Mouse (Mus musculus) skeletal muscle tissue, adult 2 months (tissue): ENCODE measurements around the gene Srsf12.
A peak's percentile ranks its signal among the peaks of the same experiment; 100 is the strongest.

Experiments
- DNase-seq: peaks from one replicate; pipeline ENCODE4 v3.0.0-alpha.2; 2012; ENCODE audit warnings: low read depth, low spot score

The Srsf12 gene

DNA sequence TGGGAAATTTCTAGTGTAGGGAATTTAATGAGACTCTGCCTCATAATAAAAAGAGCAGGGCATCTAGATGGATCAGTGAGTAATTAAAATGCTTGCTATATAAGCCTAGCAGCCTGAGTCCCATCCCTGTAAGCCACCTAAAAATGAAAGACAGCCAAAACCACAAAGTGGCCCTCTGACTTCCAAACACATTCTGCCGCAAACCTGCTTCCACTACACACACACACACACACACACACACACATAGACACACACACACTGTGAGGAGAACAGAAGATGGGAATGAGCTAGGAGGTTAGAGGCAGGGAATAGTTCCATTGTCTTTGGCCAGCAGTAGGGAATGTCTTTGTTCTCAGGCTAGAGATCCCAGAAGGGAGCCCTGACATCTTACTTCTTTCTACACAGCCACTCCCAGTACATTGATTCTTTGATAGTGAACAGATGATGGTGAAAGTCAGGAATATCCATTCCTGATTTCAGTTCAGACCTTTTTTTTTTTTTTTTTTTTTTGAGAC is 41.0 kb downstream of the Srsf12 start:
- no peak for DNase-seq

DNA sequence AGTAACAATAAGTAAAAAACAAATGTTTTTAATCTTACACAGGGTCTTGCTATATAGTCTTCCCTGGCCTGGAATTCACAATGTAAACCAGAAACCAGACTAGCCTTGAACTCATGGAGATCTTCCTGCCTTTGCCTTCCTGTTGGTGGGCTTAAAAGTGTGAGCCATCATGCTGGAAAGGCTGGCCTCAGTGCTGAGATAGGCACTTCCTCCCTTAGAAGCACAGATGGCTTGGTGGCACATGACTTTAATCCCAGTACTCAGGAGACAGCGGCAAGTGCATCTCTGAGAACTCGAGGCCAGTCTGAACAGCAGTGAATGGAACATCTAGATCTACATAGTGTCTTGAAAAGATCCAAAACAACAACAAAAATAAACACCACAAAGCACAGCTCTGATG is 42.1 kb downstream of the Srsf12 start:
- no peak for DNase-seq

DNA sequence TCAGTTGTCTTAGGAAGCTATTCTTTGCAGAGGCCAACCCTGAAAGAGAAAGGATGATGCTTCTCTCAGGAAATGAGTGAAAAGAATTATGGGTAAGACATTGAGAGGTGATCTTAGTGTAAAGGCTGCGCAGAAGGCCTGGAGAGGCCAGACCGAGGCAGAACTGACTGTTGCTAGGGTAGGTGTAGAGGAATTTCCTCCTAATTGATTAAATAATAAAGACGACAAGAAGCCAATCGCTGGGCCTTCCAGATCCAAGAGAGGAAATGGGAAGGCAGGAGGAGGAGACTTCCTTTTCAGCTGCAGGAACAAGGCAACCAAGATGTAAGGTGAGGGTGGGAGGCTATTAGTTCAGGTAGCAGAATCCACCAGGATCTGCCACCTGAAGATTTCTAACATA is 45.9 kb downstream of the Srsf12 start:
- no peak for DNase-seq

DNA sequence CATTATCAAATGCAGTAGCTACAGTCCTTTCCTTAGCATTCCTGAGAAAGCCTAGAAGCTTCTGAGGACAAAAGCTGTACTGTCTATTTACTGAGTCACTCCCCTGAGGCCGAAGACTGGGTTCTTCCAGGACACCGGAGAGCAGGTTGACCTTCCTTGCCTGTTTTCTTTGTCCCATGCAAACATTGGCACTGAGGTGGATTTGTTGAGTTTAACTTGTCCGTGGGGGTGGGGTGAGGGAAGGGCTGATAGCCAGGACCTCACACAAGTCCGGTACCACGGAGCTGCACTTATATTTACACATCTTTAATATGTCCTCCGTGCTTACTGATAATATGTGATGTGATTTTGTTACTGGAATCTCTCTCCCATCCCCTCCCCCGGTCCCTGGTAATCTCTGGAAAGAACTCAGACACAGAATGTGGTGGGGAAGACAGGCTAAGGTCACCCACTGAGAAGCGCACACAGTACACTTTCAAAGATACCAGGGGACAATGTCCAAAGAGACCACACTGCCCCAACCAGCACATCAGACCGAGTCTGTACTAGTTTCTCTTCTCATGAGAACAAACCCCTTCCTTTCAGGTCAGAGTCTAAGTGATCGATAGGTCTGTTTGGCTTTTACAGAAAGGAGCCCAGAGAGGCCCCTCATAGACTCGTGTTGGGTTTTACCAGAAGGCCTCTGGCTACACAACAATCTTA is 48.6 kb downstream of the Srsf12 start:
- DNase-seq, result no peak

DNA sequence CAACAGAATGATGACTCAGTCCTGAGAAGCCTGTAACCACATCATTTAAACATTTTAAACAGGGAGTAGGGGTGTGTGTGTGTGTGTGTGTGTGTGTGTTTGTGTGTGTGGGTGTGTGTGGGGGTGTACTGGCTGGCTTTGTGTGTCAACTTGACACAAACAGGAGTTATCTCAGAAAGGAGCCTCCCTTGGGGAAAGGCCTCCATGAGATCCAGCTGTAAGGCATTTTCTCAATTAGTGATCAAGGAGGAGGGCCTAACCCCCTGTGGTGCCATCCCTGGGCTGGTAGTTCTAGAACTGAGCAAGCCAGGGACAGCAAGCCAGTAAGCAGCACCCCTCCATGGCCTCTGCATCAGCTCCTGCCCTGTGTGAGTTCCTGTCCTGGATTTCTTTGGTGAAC is 51.5 kb downstream of the Srsf12 start:
- DNase-seq, result no peak

DNA sequence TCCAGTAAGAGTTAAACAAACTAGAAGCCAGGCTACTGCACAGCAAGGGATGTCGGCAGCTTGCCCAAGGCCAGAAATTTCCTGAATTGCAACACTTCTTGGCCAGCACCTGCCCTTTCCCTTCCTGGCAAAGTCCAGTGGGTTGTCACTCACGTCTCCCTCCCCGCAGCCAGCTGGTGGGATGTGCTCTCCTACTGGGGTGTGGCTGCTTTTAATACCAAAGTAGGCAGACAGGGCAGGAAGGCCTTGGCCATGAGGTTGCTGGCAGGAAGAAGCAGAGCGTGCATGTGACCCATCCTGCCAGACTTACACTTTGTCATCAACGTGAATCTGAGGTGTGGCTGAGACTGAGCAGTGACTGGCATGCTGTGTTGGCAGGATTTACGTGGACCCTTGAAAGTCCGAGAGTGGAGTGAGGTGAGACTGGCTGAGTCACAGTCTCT is 52.5 kb downstream of the Srsf12 start:
- DNase-seq, result peak; percentile 88

DNA sequence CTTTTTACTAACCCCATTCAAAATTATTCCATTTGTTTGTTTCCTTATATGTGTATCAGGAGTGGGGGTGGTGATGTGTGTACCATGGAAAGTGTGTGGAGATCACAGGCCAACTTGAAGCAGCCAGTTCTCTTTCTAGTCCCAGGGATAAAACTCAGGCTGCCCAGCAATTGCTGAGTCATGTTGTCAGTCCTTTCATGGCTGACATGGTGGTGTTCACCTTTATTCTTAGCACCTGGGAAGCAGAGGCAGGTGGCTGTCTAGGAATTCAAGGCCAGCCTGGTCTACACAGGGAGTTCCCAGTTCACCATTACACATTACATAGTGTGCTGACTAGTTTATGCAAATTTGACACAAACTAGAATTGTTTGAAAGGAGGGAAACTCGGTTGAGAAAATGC is 54.1 kb downstream of the Srsf12 start:
- DNase-seq, result no peak

DNA sequence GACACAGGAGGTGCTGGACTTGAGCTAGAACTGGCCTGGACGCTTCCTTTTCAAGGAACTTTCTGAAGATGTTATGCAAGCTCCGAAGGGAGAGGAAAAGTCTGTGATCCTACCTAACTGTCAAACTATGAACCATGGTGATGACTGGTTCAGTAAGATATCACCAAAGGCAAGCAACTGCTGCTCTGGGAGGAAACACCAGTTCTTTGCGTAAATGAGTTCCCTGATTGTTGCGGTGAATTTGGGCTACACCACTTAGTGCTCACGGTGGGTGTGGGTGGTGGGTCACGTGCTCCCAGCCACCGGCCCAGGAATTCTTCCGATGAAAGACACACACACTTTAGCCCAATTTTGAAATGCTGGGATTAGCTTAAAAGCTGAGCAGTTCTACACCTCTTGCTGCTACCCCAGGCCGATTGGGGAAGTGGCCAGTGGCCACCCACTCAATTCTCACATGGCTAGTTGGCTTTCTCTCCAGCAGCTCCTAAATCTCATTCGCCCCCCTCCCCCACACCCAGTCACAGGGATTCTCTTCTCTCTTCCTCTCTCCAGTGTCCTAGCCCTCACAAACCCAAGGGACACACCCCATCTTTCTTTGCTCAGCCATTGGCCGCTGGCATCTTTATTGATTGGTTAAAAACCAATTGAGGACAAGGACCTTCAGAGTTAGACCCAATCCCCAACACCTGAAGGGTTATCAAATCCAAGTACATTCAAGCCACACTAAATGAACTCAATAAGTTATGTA is 56.4 kb downstream of the Srsf12 start:
- no peak for DNase-seq

DNA sequence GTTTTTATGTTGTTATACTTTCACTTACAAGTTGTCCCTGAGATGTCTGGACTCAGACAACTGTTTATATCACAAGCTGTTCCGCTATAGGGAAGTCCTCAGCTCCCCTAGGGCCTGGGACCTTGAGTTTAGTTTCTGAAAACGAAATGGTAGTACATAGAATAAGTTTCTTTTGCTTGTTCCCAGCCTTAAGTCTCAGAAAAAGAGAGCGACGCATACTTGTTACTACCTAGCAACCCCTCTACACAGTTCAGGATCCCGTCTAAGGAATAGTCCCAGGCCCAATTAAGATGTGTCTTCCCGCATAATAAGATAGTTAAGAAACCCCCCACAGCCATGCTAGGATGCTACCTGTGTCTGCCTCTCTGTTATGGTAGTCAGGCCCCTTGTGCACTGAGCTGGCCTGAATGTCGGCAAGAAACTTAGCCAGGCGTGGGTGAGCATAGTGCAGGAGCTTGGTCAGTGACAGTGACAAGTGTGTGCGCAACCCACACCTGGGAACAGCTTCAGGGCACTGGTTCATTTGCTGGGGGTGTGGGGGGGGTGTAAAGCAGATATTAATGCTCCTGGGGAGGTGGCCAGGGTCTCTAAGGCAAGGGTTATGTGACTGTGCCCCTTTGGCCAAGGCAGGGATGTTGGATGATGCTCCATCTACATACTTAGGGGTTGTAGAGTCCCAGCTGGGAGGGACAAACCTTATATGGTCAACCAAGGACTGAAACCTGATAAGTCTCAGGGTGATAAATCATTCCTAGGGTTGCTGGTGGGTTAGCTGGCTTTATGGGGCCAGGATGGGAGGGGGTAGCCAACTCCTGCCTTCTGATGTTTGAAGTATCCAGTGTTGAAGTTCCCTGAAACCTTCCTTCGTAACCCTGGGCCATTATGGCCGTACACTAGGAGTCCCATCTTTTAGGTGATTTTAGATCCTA is 61.9 kb downstream of the Srsf12 start:
- no peak for DNase-seq

DNA sequence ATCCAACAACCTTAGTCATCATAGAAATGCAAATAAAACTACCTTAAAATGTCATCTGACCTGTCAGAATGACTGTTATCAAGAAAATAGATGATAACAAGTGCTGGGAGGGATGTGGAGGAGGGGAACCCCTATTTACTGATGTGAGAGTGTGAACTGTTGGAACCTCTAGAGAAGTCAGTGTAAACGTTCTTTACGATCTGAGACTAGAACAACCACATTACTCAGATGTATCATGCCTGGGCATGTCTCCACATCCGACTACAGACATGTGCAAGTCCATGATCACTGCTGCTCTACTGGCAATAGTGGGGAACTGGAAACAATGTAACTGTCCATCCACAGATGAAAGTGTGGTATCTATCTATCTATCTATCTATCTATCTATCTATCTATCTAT is 64.6 kb downstream of the Srsf12 start:
- DNase-seq, result no peak

DNA sequence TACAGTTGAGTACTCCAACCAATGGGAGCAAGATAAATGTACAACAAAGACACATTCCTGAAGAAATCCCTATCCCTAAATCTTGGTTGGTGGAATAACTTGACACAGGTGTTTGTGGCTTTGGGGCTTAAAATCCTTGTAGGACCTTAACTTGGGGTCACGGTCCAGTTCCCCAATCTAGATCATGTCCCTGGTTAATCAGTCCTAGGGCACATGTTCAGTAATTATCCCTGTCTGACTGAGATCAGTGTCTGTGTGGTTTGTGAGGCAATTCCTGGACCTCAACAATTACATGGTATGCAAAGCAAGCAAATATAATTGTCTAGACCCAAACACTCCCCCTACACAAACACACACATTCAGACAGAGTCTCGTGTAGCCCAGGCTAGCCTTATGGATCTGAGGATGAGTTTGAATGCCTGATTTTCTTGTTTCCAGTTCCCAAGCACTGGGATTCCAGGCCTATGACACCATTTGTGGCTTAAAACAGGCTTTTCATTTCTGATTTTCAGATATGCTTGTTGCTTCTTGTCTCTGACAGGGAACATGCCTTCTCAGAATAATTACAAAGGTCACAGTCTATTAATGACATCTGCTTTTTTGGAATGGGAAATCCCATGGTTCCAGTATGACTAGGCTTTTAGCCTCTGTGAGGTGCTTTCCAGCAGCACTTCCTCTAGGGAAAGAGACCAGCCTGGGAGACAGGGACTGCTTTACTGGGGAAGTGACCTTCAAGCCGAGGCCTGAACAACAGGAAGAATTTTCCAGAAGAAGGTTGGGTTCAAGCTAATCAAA is 73.3 kb downstream of the Srsf12 start:
- DNase-seq, result no peak
